Mouse (Mus musculus) hematopoietic multipotent progenitor cell, adult 10-12 weeks (in vitro differentiated cells): ENCODE data around the gene Phpt1. TPM values are rescaled to one million over a fixed set of nuclear protein-coding genes. Genes with fewer than 3 reads are reported as not detected.

Experiments
- polyA plus RNA-seq: library from polyadenylated mRNA; stranded (reverse); fragments of >175 nt; gene quantifications from 2 replicates; pipeline ENCODE4 v1.2.3, GENCODE M21; 2012; ENCODE audit warnings: low replicate concordance

The Phpt1 gene
- 2.9 and 5.8 TPM in 2 replicates for polyA plus RNA-seq

DNA sequence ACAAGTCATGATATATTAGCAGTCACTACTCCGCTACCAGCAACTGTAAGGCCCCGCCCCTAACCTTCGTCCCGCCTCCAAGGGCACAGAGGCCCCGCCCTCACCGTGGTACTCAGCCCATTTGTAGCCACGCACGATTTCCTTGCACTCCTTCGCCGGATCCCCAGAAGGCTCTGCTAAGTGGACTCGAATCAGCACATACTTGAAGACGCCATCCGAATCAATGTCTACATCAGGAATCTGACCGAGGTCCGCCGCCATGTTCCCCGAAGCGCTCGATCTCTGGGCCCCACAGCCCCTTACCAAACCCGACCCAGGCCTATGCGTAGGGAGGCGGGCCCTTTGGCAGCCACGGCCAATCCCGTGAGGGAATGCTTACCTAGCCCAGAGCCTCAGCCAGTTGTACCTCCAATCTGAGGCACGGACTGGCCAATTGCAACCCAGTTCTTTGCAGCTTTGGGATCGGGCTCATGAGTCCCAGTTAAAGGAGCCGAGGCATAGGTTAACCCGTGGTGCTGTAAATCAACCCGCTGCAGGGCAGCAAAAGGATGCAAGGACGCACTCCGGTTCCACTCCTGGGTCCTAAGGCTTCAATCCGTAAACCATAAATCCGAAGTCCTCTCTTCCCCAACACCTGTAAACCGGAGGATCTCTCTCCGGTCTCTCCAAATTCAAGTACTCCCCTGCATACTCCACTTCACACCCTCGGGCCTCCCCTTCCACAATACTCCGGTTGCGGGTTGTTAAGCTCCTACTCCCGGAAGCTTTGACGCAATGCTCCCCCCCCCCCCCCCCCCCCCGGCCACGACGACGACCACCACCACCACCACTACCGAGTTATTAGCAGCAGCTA, at the start of gene Phpt1, which contains the start of gene Mamdc4:
Phpt1 (minus strand) TSS at position 646 of the 853 bp plus-strand sequence.
Mamdc4 (minus strand) TSS at position 267 of the 853 bp plus-strand sequence.

GRCm38 (mm10) chr2:25621229-25622200, 46.5 kb upstream of the Phpt1 start, which contains the start of gene Tmem141:
Gene Tmem141, minus strand, starts transcription at chr2:25622005.

GRCm38 (mm10) chr2:25617578-25617977, 42.6 kb upstream of the Phpt1 start, which contains the start of gene Ccdc183:
Gene Ccdc183, minus strand, starts transcription at chr2:25617678.

GRCm38 (mm10) chr2:25607761-25608622, 33.0 kb upstream of the Phpt1 start, which contains the start of gene Rabl6:
Gene Rabl6, minus strand, starts transcription at chr2:25608521.

GRCm38 (mm10) chr2:25581294-25581864, 6.4 kb upstream of the Phpt1 start, which contains the start of gene Ajm1:
Gene Ajm1, minus strand, starts transcription at chr2:25581757.

DNA sequence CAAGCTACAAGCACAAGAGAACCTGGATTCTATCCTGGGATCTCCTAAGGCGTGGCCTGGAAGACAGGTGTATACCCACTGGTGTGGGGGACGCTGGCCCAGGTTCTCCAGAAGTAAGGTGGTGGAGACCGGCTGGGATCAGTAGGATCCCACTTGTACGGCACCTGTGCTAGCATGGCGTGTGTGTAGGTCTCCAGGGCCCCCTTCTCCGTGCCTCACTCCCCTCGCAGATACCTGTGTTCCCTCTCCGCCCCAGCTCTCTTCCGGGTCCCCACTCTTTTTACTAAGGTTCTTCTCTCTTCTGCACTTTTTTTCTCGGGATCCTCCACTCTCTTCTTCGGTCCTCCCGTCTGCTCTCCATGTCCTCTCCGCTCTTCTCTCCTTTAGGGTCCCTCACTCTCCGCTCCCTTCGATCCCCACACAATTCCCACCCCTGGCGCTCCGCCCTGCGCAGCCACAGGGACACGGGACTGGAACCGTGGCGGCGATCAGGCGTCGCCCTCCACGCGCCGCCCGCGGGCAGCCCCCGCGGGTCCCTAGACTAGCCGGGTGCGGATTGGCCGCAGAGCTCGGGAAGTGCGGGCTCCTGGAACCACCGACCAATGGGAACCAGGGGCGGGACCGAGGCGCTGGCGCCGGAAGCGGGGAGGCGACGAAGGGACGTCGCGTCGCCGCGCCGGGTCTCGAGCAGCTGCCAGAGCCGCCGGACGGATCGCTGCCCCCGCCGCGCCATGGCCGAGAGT, 17.6 kb downstream of the Phpt1 start, which contains the start of gene Edf1:
Edf1 (plus strand) TSS at position 627 of the 743 bp plus-strand sequence.

GRCm38 (mm10) chr2:25546811-25547491, 28.1 kb downstream of the Phpt1 start, which contains the start of gene Traf2:
Gene Traf2, minus strand, starts transcription at chr2:25546940.

Other genes starting within 250 kb of the Phpt1 start
- 24.2 and 25.3 TPM in 2 replicates for gene Man1b1, start 242.9 kb downstream of the Phpt1 start, polyA plus RNA-seq
- gene Dpp7, start 218.9 kb downstream of the Phpt1 start, polyA plus RNA-seq: 6.8 and 11.7 TPM in 2 replicates
- gene Uap1l1, start 209.5 kb downstream of the Phpt1 start, polyA plus RNA-seq: 20.6 and 22.9 TPM in 2 replicates
- gene Sapcd2, start 202.9 kb downstream of the Phpt1 start, polyA plus RNA-seq: 6.3 and 11.6 TPM in 2 replicates
- 0.10 TPM in 1 of 2 replicates, not detected in the other for gene Entpd2, start 179.3 kb downstream of the Phpt1 start, polyA plus RNA-seq
- 3.8 and 4.4 TPM in 2 replicates for gene Npdc1, start 175.9 kb downstream of the Phpt1 start, polyA plus RNA-seq
- 4.5 and 10.9 TPM in 2 replicates for gene Fut7, start 152.0 kb downstream of the Phpt1 start, polyA plus RNA-seq
- gene Abca2, start 146.5 kb downstream of the Phpt1 start, polyA plus RNA-seq: 32.3 and 48.6 TPM in 2 replicates
- not detected in 2 replicates for gene Clic3, start 118.4 kb downstream of the Phpt1 start, polyA plus RNA-seq
- gene Paxx, start 114.1 kb downstream of the Phpt1 start, polyA plus RNA-seq: 82.6 and 103 TPM in 2 replicates
- not detected in 2 replicates for gene Ptgds, start 105.2 kb downstream of the Phpt1 start, polyA plus RNA-seq
- not detected in 2 replicates for gene Lcn12, start 81.3 kb downstream of the Phpt1 start, polyA plus RNA-seq
- 16.5 and 48.8 TPM in 2 replicates for gene Fbxw5, start 74.5 kb downstream of the Phpt1 start, polyA plus RNA-seq
- gene C8g, start 73.5 kb downstream of the Phpt1 start, polyA plus RNA-seq: 0.27 TPM in 1 of 2 replicates, not detected in the other
- 6.4 and 20.6 TPM in 2 replicates for gene Traf2, start 28.3 kb downstream of the Phpt1 start, polyA plus RNA-seq
- 403 and 822 TPM in 2 replicates for gene Edf1, start 17.4 kb downstream of the Phpt1 start, polyA plus RNA-seq
- gene Mamdc4, start 379 bp downstream of the Phpt1 start, polyA plus RNA-seq: 1.7 and 1.9 TPM in 2 replicates
- gene Ajm1, start 6.5 kb upstream of the Phpt1 start, polyA plus RNA-seq: 8.1 and 18.3 TPM in 2 replicates
- 48.7 and 55.1 TPM in 2 replicates for gene Rabl6, start 33.3 kb upstream of the Phpt1 start, polyA plus RNA-seq
- not detected in 2 replicates for gene Ccdc183, start 42.5 kb upstream of the Phpt1 start, polyA plus RNA-seq
- 10.0 and 19.9 TPM in 2 replicates for gene Tmem141, start 46.8 kb upstream of the Phpt1 start, polyA plus RNA-seq
- gene Fcna, start 52.8 kb upstream of the Phpt1 start, polyA plus RNA-seq: 145 and 166 TPM in 2 replicates
- gene Lcn8, start 77.9 kb upstream of the Phpt1 start, polyA plus RNA-seq: not detected in 2 replicates
- gene Lcn5, start 82.7 kb upstream of the Phpt1 start, polyA plus RNA-seq: not detected in 2 replicates
- not detected in 2 replicates for gene Lcn6, start 101.6 kb upstream of the Phpt1 start, polyA plus RNA-seq
- not detected in 2 replicates for gene Lcn10, start 107.5 kb upstream of the Phpt1 start, polyA plus RNA-seq
- gene Obp2a, start 124.8 kb upstream of the Phpt1 start, polyA plus RNA-seq: not detected in 2 replicates
- gene Bmyc, start 131.5 kb upstream of the Phpt1 start, polyA plus RNA-seq: 189 and 405 TPM in 2 replicates
- gene Obp2b, start 161.8 kb upstream of the Phpt1 start, polyA plus RNA-seq: not detected in 2 replicates
- not detected in 2 replicates for gene Lcn3, start 190.3 kb upstream of the Phpt1 start, polyA plus RNA-seq
- gene Lcn11, start 201.8 kb upstream of the Phpt1 start, polyA plus RNA-seq: not detected in 2 replicates
- gene Gm13539, start 207.0 kb upstream of the Phpt1 start, polyA plus RNA-seq: not detected in 2 replicates
- gene Glt6d1, start 240.6 kb upstream of the Phpt1 start, polyA plus RNA-seq: not detected in 2 replicates
- gene Lcn9, start 247.9 kb upstream of the Phpt1 start, polyA plus RNA-seq: not detected in 2 replicates